Mouse (Mus musculus) heart, adult 8-10 months (tissue): ENCODE measurements around the gene Sec16a. TPM values are rescaled to one million over a fixed set of nuclear protein-coding genes. Genes with fewer than 3 reads are reported as not detected.

Experiments
- DNase-seq: peaks from one replicate; pipeline ENCODE4 v3.0.0; 2022; ENCODE audit warnings: low spot score
- total RNA-seq, 4 experiments: library from RNA; stranded (reverse); gene quantifications; 2 replicates each; pipeline ENCODE4 v1.2.4; 2022

Sec16a gene
- total RNA-seq: 10 to 100 TPM; 40.7 to 45.7 (median 41.7) TPM

GRCm38 (mm10) chr2:26444946-26445665, at the start of gene Sec16a:
Gene Sec16a, minus strand, starts transcription at chr2:26445216.
- peak; percentile 99 for DNase-seq

GRCm38 (mm10) chr2:26494396-26494795, 49.4 kb upstream of the Sec16a start:
- no peak for DNase-seq

- DNase-seq: no peak
Measured at GRCm38 (mm10) chr2:26493021-26493781, 48.2 kb upstream of the Sec16a start.

GRCm38 (mm10) chr2:26490760-26491301, 45.8 kb upstream of the Sec16a start:
- no peak for DNase-seq

- DNase-seq: no peak
Measured at GRCm38 (mm10) chr2:26488535-26489135, 43.6 kb upstream of the Sec16a start.

GRCm38 (mm10) chr2:26487322-26488021, 42.5 kb upstream of the Sec16a start:
- DNase-seq: no peak

GRCm38 (mm10) chr2:26486835-26487321, 41.9 kb upstream of the Sec16a start:
- DNase-seq: no peak

- DNase-seq: no peak
Measured at GRCm38 (mm10) chr2:26486264-26486810, 41.3 kb upstream of the Sec16a start.

GRCm38 (mm10) chr2:26485710-26486109, 40.7 kb upstream of the Sec16a start:
- no peak for DNase-seq

- no peak for DNase-seq
Measured at GRCm38 (mm10) chr2:26485278-26485677, 40.3 kb upstream of the Sec16a start.

- DNase-seq: no peak
Measured at GRCm38 (mm10) chr2:26484169-26484568, 39.2 kb upstream of the Sec16a start.

- DNase-seq: no peak
Measured at GRCm38 (mm10) chr2:26483230-26483869, 38.3 kb upstream of the Sec16a start.

GRCm38 (mm10) chr2:26482824-26483223, 37.8 kb upstream of the Sec16a start:
- no peak for DNase-seq

GRCm38 (mm10) chr2:26481724-26482495, 36.9 kb upstream of the Sec16a start:
- DNase-seq: no peak

GRCm38 (mm10) chr2:26480911-26481310, 35.9 kb upstream of the Sec16a start:
- DNase-seq: no peak

- DNase-seq: no peak
Measured at GRCm38 (mm10) chr2:26478685-26479205, 33.7 kb upstream of the Sec16a start.

- no peak for DNase-seq
Measured at GRCm38 (mm10) chr2:26477911-26478310, 32.9 kb upstream of the Sec16a start.

GRCm38 (mm10) chr2:26475505-26476430, 30.8 kb upstream of the Sec16a start:
- DNase-seq: no peak
